Mouse (Mus musculus) kidney, adult 2 months (tissue): ENCODE measurements around the gene Smo. TPM values are rescaled to one million over a fixed set of nuclear protein-coding genes. Genes with fewer than 3 reads are reported as not detected.

Source experiments
- DNase-seq: peaks from one replicate; pipeline ENCODE4 v3.0.0; 2021
- H3K27ac ChIP-seq: fragments of 200-500 bp; 2 replicates; pipeline ENCODE4 v1.5.1; 2012; ENCODE audit warnings: low read depth, low read length, control low read depth, inconsistent platforms; ENCODE audit not compliant: insufficient read depth
- H3K27me3 ChIP-seq: fragments of 200-500 bp; replicated peaks from 2 replicates; pipeline ENCODE4 v1.6.1; 2012; ENCODE audit warnings: mild to moderate bottlenecking, moderate library complexity, low read length, inconsistent platforms; ENCODE audit not compliant: control insufficient read depth, insufficient read depth
- H3K36me3 ChIP-seq: fragments of 200-500 bp; 2 replicates; pipeline ENCODE4 v1.6.1; 2012; ENCODE audit warnings: mild to moderate bottlenecking, moderate library complexity, low read length, inconsistent platforms; ENCODE audit not compliant: control insufficient read depth, insufficient read depth
- H3K4me1 ChIP-seq: fragments of 200-500 bp; 2 replicates; pipeline ENCODE4 v1.6.1; 2011; ENCODE audit warnings: low read length; ENCODE audit not compliant: control insufficient read depth, insufficient read depth
- H3K4me3 ChIP-seq: fragments of 200-500 bp; 2 replicates; pipeline ENCODE4 v1.5.1; 2011; ENCODE audit warnings: mild to moderate bottlenecking, low read depth, low read length, control low read depth; ENCODE audit not compliant: insufficient read depth
- CTCF ChIP-seq: fragments of 200-500 bp; conservative IDR thresholded peaks from 2 replicates; pipeline ENCODE4 v1.5.1; 2011; ENCODE audit warnings: low read depth, mild to moderate bottlenecking, control low read depth, low read length, moderate library complexity, mixed read lengths; ENCODE audit not compliant: insufficient read depth, insufficient read length
- POLR2A ChIP-seq: fragments of 200-500 bp; IDR thresholded peaks from one replicate; pipeline ENCODE4 v1.6.1; 2011; ENCODE audit warnings: low read depth, low read length, control low read depth
- WGBS: fragments of 180-500 bp; shearing (Covaris S2); methylation state at CpG from one replicate; pipeline ENCODE4 v1.1.7; 2018; 5-methylcytosine and 5-hydroxymethylcytosine counted together
- polyA plus RNA-seq: library from polyadenylated mRNA; depleted of rRNA; stranded (reverse); fragments of >200 nt; gene quantifications from 2 replicates; pipeline ENCODE4 v1.2.3, GENCODE M21; 2012

The Smo gene
- polyA plus RNA-seq, 1 experiment = 53.4 TPM

DNA sequence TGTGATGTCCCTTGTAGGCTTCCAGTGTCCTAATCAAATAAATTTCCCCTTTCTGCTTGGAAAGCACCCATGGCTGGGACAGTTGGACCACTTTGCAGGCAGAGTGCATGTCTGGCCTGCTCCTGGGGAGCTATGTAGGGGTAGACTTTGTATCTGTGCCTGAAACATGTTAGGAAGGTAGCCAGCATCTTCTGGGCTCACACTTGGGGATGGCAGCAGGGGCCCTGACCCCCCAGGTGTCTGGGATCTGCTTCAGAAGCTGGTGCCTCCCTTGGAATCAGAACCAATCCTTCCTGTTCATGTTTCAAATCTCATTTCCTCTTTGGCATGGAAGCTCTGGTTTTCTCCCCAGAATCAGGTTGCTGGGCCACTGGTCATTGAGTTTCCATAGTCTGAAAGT, 38.2 kb upstream of the Smo start:
- no peak for DNase-seq
- H3K36me3 ChIP-seq = no peaks in the 10 kb centered on the region
- no peaks in the 10 kb centered on the region for H3K27me3 ChIP-seq
- no peak overlapping the region for H3K4me3 ChIP-seq
- peaks cover 3% of the 10 kb centered on the region; the same call in 1 of the 2 replicates for H3K4me1 ChIP-seq
- H3K27ac ChIP-seq = no peak overlapping the region
- TF ChIP-seq CTCF (no peak), POLR2A (no peak)

DNA sequence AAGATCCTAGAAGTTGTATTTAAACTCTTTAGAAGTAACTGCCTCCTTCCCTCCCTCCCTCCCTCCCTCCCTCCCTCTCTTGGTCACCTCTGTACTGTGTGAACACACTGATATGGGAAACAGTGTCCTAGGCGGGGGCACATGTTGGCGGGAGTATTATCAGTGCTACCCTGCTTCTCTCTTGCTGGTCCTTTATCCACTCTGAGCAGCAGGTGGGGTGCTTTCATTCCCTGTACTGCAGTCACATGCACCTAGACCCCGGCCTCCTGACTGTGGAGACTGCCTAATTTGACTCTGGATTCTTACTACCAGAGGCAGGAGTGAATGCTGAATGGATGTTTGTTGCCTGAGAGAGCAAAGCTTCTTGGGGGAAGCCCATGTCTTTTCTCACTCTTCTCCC, 37.8 kb upstream of the Smo start:
- H3K27me3 ChIP-seq = no peaks in the 10 kb centered on the region
- TF ChIP-seq CTCF (no peak), POLR2A (no peak)
- no peaks in the 10 kb centered on the region for H3K36me3 ChIP-seq
- H3K4me1 ChIP-seq = peaks cover 3% of the 10 kb centered on the region; the same call in 1 of the 2 replicates
- DNase-seq = no peak
- no peak overlapping the region for H3K4me3 ChIP-seq
- no peak overlapping the region for H3K27ac ChIP-seq
- WGBS = 58% methylated on average over 3 of the region's 3 CpGs

DNA sequence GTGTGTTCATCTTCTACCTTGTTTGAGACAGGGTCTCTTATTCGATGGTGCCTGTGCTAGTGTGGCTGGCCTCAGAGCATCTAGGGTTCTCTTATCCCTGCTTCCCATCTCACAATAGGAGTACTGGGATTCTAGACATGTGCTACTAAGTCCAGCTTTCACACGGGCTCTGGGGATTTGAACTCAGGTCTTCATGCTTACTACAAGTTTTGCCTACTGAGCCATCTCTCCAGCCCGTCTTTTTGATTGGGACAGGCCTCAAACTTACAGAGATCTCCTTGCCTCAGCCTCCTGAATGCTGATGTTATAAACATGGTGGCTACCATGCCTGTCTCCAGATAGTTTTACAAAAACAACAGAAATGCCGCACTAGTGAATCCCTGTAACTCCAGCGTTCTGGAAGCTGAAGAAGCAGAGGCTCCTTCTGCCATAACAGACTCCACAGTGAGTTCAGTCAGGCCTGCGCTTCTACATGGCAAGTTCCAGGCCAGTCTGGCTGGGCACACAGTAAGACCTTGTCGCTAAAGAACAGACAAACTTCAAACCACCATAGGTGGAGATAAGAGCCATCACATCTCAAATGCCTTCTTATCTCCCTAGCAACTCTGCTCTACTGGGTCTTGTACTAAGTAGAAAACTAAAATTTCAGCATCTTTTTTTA, 36.1 kb upstream of the Smo start:
- no peak for TF ChIP-seq POLR2A
- no peak overlapping the region for H3K4me3 ChIP-seq
- no peak overlapping the region for H3K27ac ChIP-seq
- H3K4me1 ChIP-seq = peaks cover 3% of the 10 kb centered on the region; the same call in 1 of the 2 replicates
- H3K36me3 ChIP-seq = no peaks in the 10 kb centered on the region
- no peaks in the 10 kb centered on the region for H3K27me3 ChIP-seq
- DNase-seq = no peak
- 91% methylated on average over 7 of the region's 7 CpGs for WGBS

DNA sequence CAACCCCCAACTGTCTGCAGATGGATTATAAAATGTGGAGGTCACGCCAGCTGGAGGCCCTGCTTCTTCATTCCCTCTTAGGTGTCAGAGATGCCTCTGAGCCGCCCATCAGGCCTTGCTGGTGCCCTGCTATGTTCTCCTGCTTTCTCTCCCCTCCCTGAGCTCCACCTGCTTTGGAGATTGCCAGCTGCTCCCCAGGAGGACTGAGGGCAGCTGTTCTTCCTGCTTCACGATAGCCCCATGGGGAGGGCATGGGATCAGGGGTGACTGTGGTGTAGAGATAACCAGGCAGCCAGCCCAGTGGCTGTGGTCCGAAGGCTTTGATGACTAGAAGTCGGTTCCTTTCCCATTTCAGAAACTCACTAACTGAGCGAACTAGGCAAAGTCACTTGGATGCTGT, 34.3 kb upstream of the Smo start:
- Histone ChIP-seq H3K27me3 (no peaks in the 10 kb centered on the region), H3K4me1 (peaks cover 6% of the 10 kb centered on the region; the same call in 1 of the 2 replicates), H3K36me3 (no peaks in the 10 kb centered on the region), H3K27ac (no peak overlapping the region), H3K4me3 (no peak overlapping the region)
- no peak for TF ChIP-seq CTCF
- TF ChIP-seq POLR2A = no peak
- no peak for DNase-seq
- WGBS = 77% methylated on average over 6 of the region's 6 CpGs

DNA sequence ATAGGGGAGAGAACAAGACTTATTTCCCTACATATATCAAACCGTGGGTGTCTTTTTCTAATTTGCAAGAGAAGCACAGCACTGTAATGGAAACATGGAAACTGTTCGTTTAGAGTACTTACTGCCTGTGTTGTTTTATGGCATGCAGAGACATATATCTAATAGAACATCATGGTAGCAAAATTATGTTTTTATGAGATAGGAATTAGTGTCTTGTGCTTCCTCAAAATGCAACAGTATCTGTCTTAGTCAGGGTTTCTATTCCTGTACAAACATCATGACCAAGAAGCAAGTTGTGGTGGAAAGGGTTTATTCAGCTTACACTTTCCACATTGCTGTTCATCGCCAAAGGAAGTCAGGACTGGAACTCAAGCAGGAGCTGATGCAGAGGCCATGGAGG, 33.2 kb upstream of the Smo start:
- Histone ChIP-seq H3K4me1 (peaks cover 6% of the 10 kb centered on the region; the same call in 1 of the 2 replicates), H3K4me3 (no peak overlapping the region), H3K27ac (no peak overlapping the region), H3K27me3 (no peaks in the 10 kb centered on the region), H3K36me3 (no peaks in the 10 kb centered on the region)
- 83% methylated on average over 3 of the region's 3 CpGs for WGBS
- DNase-seq = no peak
- no peak for TF ChIP-seq POLR2A

DNA sequence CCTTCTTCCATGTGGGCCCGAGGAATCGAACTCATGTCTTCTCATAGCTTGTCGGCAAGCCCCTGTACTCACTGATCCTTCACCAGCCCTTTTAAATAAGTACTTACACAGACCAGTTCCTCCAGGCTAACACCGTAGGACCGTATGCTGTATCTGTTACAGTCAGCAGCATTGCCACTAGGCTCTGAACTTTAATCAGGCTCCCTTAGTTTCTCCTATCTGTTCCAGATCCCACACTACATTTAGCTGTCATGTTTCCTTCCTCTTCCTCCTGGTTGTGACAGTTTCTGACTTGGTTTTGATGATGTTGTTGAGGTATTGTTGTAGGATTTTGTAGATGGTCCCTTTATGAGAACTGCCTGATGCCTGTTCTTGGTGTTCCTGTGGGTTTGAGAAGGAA, 31.2 kb upstream of the Smo start:
- WGBS = 76% methylated on average over 5 of the region's 5 CpGs
- no peak for DNase-seq
- TF ChIP-seq CTCF (no peak), POLR2A (no peak)
- Histone ChIP-seq H3K4me1 (peaks cover 6% of the 10 kb centered on the region; the same call in 1 of the 2 replicates), H3K4me3 (no peak overlapping the region), H3K27ac (no peak overlapping the region), H3K27me3 (no peaks in the 10 kb centered on the region), H3K36me3 (no peaks in the 10 kb centered on the region)

DNA sequence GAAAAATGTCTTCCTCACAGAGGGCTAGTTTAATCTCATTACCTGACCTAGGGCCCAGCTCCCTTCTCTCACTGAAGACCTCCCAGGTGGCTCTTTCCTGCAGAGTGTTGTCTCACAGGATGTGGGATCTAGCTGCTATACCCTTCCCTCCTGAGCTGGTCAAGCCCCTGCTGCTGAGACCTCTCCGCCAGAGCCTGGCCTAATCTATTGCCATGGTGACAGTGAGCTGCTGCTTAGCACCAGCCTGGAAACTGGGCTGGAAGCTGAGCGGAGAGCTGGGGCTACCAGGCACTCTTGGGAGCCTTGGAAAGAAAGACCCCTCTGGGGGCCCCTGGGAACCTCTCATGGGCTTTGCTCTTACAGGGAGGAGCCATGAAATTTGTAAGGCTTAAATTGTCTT, 27.4 kb upstream of the Smo start:
- DNase-seq = no peak
- 71% methylated on average over 2 of the region's 2 CpGs for WGBS
- Histone ChIP-seq H3K4me3 (no peak overlapping the region), H3K27ac (no peak overlapping the region), H3K36me3 (no peaks in the 10 kb centered on the region), H3K4me1 (peaks cover 6% of the 10 kb centered on the region; the same call in 1 of the 2 replicates), H3K27me3 (no peaks in the 10 kb centered on the region)
- TF ChIP-seq POLR2A (no peak), CTCF (no peak)
